Mouse (Mus musculus): Measurements from ENCODE around the gene Unc13d. TPM values are rescaled to one million over a fixed set of nuclear protein-coding genes. Genes with fewer than 3 reads are reported as not detected.

Unc13d gene
- polyA plus RNA-seq, 1 experiment: 2.4 TPM

DNA sequence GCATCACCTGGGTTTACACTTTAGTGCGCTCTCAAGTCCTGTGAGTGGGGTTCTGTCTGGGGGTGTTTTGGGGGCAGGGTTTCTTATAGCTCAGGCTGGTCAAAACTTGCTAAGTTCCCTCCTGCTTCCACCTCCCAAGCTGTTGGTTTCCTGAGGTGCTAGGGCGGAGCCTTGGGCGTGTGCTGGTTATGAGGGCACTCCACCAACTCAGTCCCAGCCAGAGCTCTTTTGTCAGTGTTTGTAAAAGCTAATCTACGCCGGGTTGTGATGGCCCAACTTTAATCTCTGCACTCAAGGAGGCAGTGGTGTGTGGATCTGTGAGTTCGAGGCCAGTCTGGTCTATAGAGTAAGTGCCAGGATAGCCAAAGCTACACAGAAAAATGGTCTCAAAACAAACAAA, 6.4 kb upstream of the Unc13d start:
- Histone ChIP-seq H3K27me3 (replicated peaks; ENCODE audit: control insufficient read depth, insufficient read depth, low read length) (no peaks in the 10 kb centered on the region), H3K4me3 (ENCODE audit: insufficient read depth, low read depth, low read length) (no peak overlapping the region), H3K36me3 (ENCODE audit: control insufficient read depth, insufficient read depth, low read length) (peaks cover 7% of the 10 kb centered on the region), H3K27ac (ENCODE audit: insufficient read depth, low read depth, low read length) (no peak overlapping the region), H3K4me1 (ENCODE audit: control insufficient read depth, insufficient read depth, low read length) (peaks cover 11% of the 10 kb centered on the region)
- TF ChIP-seq POLR2A (IDR thresholded peaks at IDR 0.05; ENCODE audit: low read depth, low read length) (no peak), CTCF (conservative IDR thresholded peaks at IDR 0.05; ENCODE audit: insufficient read depth, insufficient read length, low read depth, low read length) (no peak)
- no peak for DNase-seq
- 87% methylated on average over 6 of the region's 6 CpGs for WGBS

GRCm38 (mm10) chr11:116083096-116083672, 5.4 kb upstream of the Unc13d start:
- WGBS: 76% methylated on average over 14 of the region's 14 CpGs
- H3K4me1 ChIP-seq (ENCODE audit: control insufficient read depth, insufficient read depth, low read length): peaks cover 6% of the 10 kb centered on the region
- no peak overlapping the region for H3K27ac ChIP-seq (ENCODE audit: insufficient read depth, low read depth, low read length)
- H3K4me3 ChIP-seq (ENCODE audit: insufficient read depth, low read depth, low read length): no peak overlapping the region
- no peaks in the 10 kb centered on the region for H3K27me3 ChIP-seq (replicated peaks; ENCODE audit: control insufficient read depth, insufficient read depth, low read length)
- TF ChIP-seq POLR2A (IDR thresholded peaks at IDR 0.05; ENCODE audit: low read depth, low read length) (no peak), CTCF (conservative IDR thresholded peaks at IDR 0.05; ENCODE audit: insufficient read depth, insufficient read length, low read depth, low read length) (no peak)
- DNase-seq: no peak
- peaks cover 7% of the 10 kb centered on the region for H3K36me3 ChIP-seq (ENCODE audit: control insufficient read depth, insufficient read depth, low read length)

DNA sequence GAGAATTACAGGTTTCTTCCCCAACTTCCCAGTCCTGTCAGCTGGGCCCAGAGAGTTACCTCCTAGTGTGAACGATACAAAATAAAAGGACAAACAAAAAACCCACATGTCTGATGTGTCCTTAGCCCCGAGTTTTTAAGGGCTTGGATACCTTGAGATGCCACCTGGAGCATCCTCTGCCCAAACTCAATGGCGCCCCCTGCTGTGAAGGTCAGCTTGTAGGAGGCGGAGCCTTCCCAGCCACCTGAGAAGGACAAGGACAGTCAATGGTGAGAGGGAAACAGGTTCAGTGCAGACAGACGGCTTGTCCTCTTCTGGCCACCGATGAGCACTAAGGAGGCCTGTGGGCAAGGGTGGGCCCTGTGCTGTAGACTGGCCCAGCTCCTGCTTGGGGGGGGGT, 3.3 kb upstream of the Unc13d start:
- Histone ChIP-seq H3K27ac (ENCODE audit: insufficient read depth, low read depth, low read length) (no peak overlapping the region), H3K36me3 (ENCODE audit: control insufficient read depth, insufficient read depth, low read length) (peaks cover 7% of the 10 kb centered on the region), H3K27me3 (replicated peaks; ENCODE audit: control insufficient read depth, insufficient read depth, low read length) (no peaks in the 10 kb centered on the region), H3K4me3 (ENCODE audit: insufficient read depth, low read depth, low read length) (no peak overlapping the region), H3K4me1 (ENCODE audit: control insufficient read depth, insufficient read depth, low read length) (peaks cover 8% of the 10 kb centered on the region)
- peak; percentile 65 for DNase-seq
- TF ChIP-seq CTCF (conservative IDR thresholded peaks at IDR 0.05; ENCODE audit: insufficient read depth, insufficient read length, low read depth, low read length): peak; percentile 71
- no peak for TF ChIP-seq POLR2A (IDR thresholded peaks at IDR 0.05; ENCODE audit: low read depth, low read length)
- 68% methylated on average over 6 of the region's 6 CpGs for WGBS

DNA sequence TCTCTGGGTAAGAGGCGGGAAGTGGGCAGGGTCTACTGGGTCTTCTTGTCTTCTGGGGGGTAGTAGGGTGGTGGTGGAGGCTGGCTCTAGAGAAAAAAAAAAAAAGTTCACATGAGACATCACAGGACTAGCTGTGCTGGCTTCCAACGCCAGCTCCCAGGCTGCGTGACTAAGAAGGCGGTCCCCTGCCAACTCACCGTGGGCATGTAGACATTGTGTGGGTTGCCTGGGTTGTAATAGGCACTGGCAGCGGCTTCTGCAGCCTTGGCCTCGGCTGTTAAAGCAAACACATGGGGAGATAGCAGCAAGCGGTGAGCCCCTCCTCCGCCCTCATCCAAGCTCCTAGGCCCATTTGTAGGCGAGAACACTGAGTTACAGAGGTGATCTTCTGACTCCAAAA, 1.8 kb upstream of the Unc13d start:
- 0 out of 2 replicates have a peak, but pooled peaks cover 3% of the 10 kb centered on the region for H3K4me1 ChIP-seq (ENCODE audit: control insufficient read depth, insufficient read depth, low read length)
- H3K36me3 ChIP-seq (ENCODE audit: control insufficient read depth, insufficient read depth, low read length): peaks cover 7% of the 10 kb centered on the region
- no peak for TF ChIP-seq CTCF (conservative IDR thresholded peaks at IDR 0.05; ENCODE audit: insufficient read depth, insufficient read length, low read depth, low read length)
- no peak for TF ChIP-seq POLR2A (IDR thresholded peaks at IDR 0.05; ENCODE audit: low read depth, low read length)
- H3K4me3 ChIP-seq (ENCODE audit: insufficient read depth, low read depth, low read length): no peak overlapping the region
- no peak overlapping the region for H3K27ac ChIP-seq (ENCODE audit: insufficient read depth, low read depth, low read length)
- DNase-seq: no peak
- 83% methylated on average over 10 of the region's 10 CpGs for WGBS
- no peaks in the 10 kb centered on the region for H3K27me3 ChIP-seq (replicated peaks; ENCODE audit: control insufficient read depth, insufficient read depth, low read length)

- TF ChIP-seq POLR2A (IDR thresholded peaks at IDR 0.05; ENCODE audit: low read depth, low read length) (no peak), CTCF (conservative IDR thresholded peaks at IDR 0.05; ENCODE audit: insufficient read depth, insufficient read length, low read depth, low read length) (no peak)
- Histone ChIP-seq H3K36me3 (ENCODE audit: control insufficient read depth, insufficient read depth, low read length) (peaks cover 7% of the 10 kb centered on the region), H3K27ac (ENCODE audit: insufficient read depth, low read depth, low read length) (no peak overlapping the region), H3K4me1 (ENCODE audit: control insufficient read depth, insufficient read depth, low read length) (0 out of 2 replicates have a peak, but pooled peaks cover 3% of the 10 kb centered on the region), H3K4me3 (ENCODE audit: insufficient read depth, low read depth, low read length) (no peak overlapping the region), H3K27me3 (replicated peaks; ENCODE audit: control insufficient read depth, insufficient read depth, low read length) (no peaks in the 10 kb centered on the region)
- 64% methylated on average over 10 of the region's 10 CpGs for WGBS
- DNase-seq: no peak
These were observed 1.0 kb upstream of the Unc13d start for GRCm38 (mm10) chr11:116078676-116079320.

- peak overlapping the region; percentile 16; the same call in 1 of the 2 replicates for H3K27ac ChIP-seq (ENCODE audit: insufficient read depth, low read depth, low read length)
- H3K4me1 ChIP-seq (ENCODE audit: control insufficient read depth, insufficient read depth, low read length): 0 out of 2 replicates have a peak, but pooled peaks cover 3% of the 10 kb centered on the region
- TF ChIP-seq CTCF (conservative IDR thresholded peaks at IDR 0.05; ENCODE audit: insufficient read depth, insufficient read length, low read depth, low read length) (no peak), POLR2A (IDR thresholded peaks at IDR 0.05; ENCODE audit: low read depth, low read length) (no peak)
- no peaks in the 10 kb centered on the region for H3K27me3 ChIP-seq (replicated peaks; ENCODE audit: control insufficient read depth, insufficient read depth, low read length)
- 23% methylated on average over 16 of the region's 16 CpGs for WGBS
- no peak overlapping the region for H3K4me3 ChIP-seq (ENCODE audit: insufficient read depth, low read depth, low read length)
- DNase-seq: peak; percentile 45
- peaks cover 7% of the 10 kb centered on the region for H3K36me3 ChIP-seq (ENCODE audit: control insufficient read depth, insufficient read depth, low read length)
These were observed 460 bp upstream of the Unc13d start for GRCm38 (mm10) chr11:116078221-116078620.

- Histone ChIP-seq H3K4me1 (ENCODE audit: control insufficient read depth, insufficient read depth, low read length) (0 out of 2 replicates have a peak, but pooled peaks cover 3% of the 10 kb centered on the region), H3K4me3 (ENCODE audit: insufficient read depth, low read depth, low read length) (no peak overlapping the region), H3K27me3 (replicated peaks; ENCODE audit: control insufficient read depth, insufficient read depth, low read length) (no peaks in the 10 kb centered on the region), H3K36me3 (ENCODE audit: control insufficient read depth, insufficient read depth, low read length) (peaks cover 4% of the 10 kb centered on the region; the same call in 1 of the 2 replicates), H3K27ac (ENCODE audit: insufficient read depth, low read depth, low read length) (no peak overlapping the region)
- 83% methylated on average over 7 of the region's 7 CpGs for WGBS
- no peak for DNase-seq
- TF ChIP-seq POLR2A (IDR thresholded peaks at IDR 0.05; ENCODE audit: low read depth, low read length) (no peak), CTCF (conservative IDR thresholded peaks at IDR 0.05; ENCODE audit: insufficient read depth, insufficient read length, low read depth, low read length) (no peak)
These were observed 925 bp downstream of the Unc13d start for GRCm38 (mm10) chr11:116076836-116077235.
